Mouse (Mus musculus) ES-Bruce4 (cell line): ENCODE measurements around the gene Gm10720.
"Not testable (repeated sequence)": the region's sequence is repeated elsewhere in the genome, so short reads cannot be mapped to it uniquely, and the experiment has no call there.

ENCODE experiments used
- CTCF ChIP-seq: IDR thresholded peaks from one replicate; pipeline ENCODE4 v1.8.1; 2011; ENCODE audit warnings: low read depth, low read length
- EP300 ChIP-seq: IDR thresholded peaks from 2 replicates; pipeline ENCODE4 v1.6.1; 2011; ENCODE audit warnings: low read depth, low read length; ENCODE audit not compliant: insufficient read depth
- POLR2A ChIP-seq: IDR thresholded peaks from one replicate; pipeline ENCODE4 v1.8.1; 2011; ENCODE audit warnings: low read length; ENCODE audit not compliant: insufficient read depth

GRCm38 (mm10) chr9:3001006-3001405 lies 14.4 kb upstream of the Gm10720 start:
- TF ChIP-seq POLR2A, EP300, CTCF: not testable (repeated sequence)
